Mouse (Mus musculus): ENCODE results near the gene Eif3i. TPM values are rescaled to one million over a fixed set of nuclear protein-coding genes. Genes with fewer than 3 reads are reported as not detected.

The Eif3i gene
- polyA plus RNA-seq, 1 experiment from 2014 or later: 329 TPM

GRCm38 (mm10) chr4:129631867-129632266, 31.4 kb upstream of the Eif3i start:
- Histone ChIP-seq H3K27me3 (replicated peaks; ENCODE audit: control insufficient read depth, insufficient read depth, low read length) (no peaks in the 10 kb centered on the region), H3K27ac (ENCODE audit: low read depth, low read length) (no peak overlapping the region), H3K4me2 (no peak overlapping the region), H3K9ac (ENCODE audit: low read depth, low read length) (no peak overlapping the region), H3K9me3 (ENCODE audit: control insufficient read depth, low read length) (no peaks in the 10 kb centered on the region), H3K36me3 (ENCODE audit: control insufficient read depth, insufficient read depth, low read length) (peaks cover 80% of the 10 kb centered on the region), H3K4me1 (replicated peaks; ENCODE audit: control insufficient read depth, insufficient read depth, low read length) (peaks cover 10% of the 10 kb centered on the region), H3K4me3 (ENCODE audit: low read depth, low read length) (no peak overlapping the region)
- ATAC-seq (replicated peaks; ENCODE audit: low FRiP score): no peak
- no peak for DNase-seq (ENCODE audit: low spot score)
- WGBS: 92% methylated on average over 12 of the region's 12 CpGs

GRCm38 (mm10) chr4:129630944-129631343, 30.5 kb upstream of the Eif3i start:
- WGBS: 90% methylated on average over 4 of the region's 4 CpGs
- DNase-seq (ENCODE audit: low spot score) (no peak), ATAC-seq (replicated peaks; ENCODE audit: low FRiP score) (no peak)

GRCm38 (mm10) chr4:129626035-129626434, 25.6 kb upstream of the Eif3i start:
- H3K4me1 ChIP-seq (replicated peaks; ENCODE audit: control insufficient read depth, insufficient read depth, low read length): peaks cover 22% of the 10 kb centered on the region

More at GRCm38 (mm10) chr4:129630944-129631343, 30.5 kb upstream of the Eif3i start:
- Histone ChIP-seq H3K4me1 (replicated peaks; ENCODE audit: control insufficient read depth, insufficient read depth, low read length) (peaks cover 10% of the 10 kb centered on the region), H3K4me2 (no peak overlapping the region), H3K36me3 (ENCODE audit: control insufficient read depth, insufficient read depth, low read length) (peaks cover 80% of the 10 kb centered on the region), H3K27me3 (replicated peaks; ENCODE audit: control insufficient read depth, insufficient read depth, low read length) (no peaks in the 10 kb centered on the region), H3K9me3 (ENCODE audit: control insufficient read depth, low read length) (no peaks in the 10 kb centered on the region), H3K9ac (ENCODE audit: low read depth, low read length) (no peak overlapping the region), H3K4me3 (ENCODE audit: low read depth, low read length) (no peak overlapping the region), H3K27ac (ENCODE audit: low read depth, low read length) (no peak overlapping the region)

GRCm38 (mm10) chr4:129625496-129625895, 25.0 kb upstream of the Eif3i start:
- DNase-seq (ENCODE audit: low spot score): no peak
- Histone ChIP-seq H3K9me3 (ENCODE audit: control insufficient read depth, low read length) (no peaks in the 10 kb centered on the region), H3K4me2 (peak overlapping the region; percentile 73), H3K9ac (ENCODE audit: low read depth, low read length) (no peak overlapping the region; the same call in 1 of the 2 replicates), H3K27ac (ENCODE audit: low read depth, low read length) (no peak overlapping the region), H3K4me1 (replicated peaks; ENCODE audit: control insufficient read depth, insufficient read depth, low read length) (peaks cover 22% of the 10 kb centered on the region), H3K4me3 (ENCODE audit: low read depth, low read length) (no peak overlapping the region), H3K36me3 (ENCODE audit: control insufficient read depth, insufficient read depth, low read length) (peaks cover 35% of the 10 kb centered on the region), H3K27me3 (replicated peaks; ENCODE audit: control insufficient read depth, insufficient read depth, low read length) (no peaks in the 10 kb centered on the region)
- ATAC-seq (replicated peaks; ENCODE audit: low FRiP score): no peak
- 49% methylated on average over 4 of the region's 4 CpGs for WGBS

More at GRCm38 (mm10) chr4:129626035-129626434, 25.6 kb upstream of the Eif3i start:
- Histone ChIP-seq H3K9ac (ENCODE audit: low read depth, low read length) (no peak overlapping the region), H3K4me3 (ENCODE audit: low read depth, low read length) (no peak overlapping the region), H3K36me3 (ENCODE audit: control insufficient read depth, insufficient read depth, low read length) (peaks cover 40% of the 10 kb centered on the region), H3K27ac (ENCODE audit: low read depth, low read length) (no peak overlapping the region), H3K4me2 (no peak overlapping the region), H3K9me3 (ENCODE audit: control insufficient read depth, low read length) (no peaks in the 10 kb centered on the region), H3K27me3 (replicated peaks; ENCODE audit: control insufficient read depth, insufficient read depth, low read length) (no peaks in the 10 kb centered on the region)
- WGBS: 74% methylated on average over 6 of the region's 6 CpGs
- no peak for DNase-seq (ENCODE audit: low spot score)
- ATAC-seq (replicated peaks; ENCODE audit: low FRiP score): no peak

- peak overlapping the region; percentile 31 for H3K4me3 ChIP-seq (ENCODE audit: low read depth, low read length)
- ATAC-seq (replicated peaks; ENCODE audit: low FRiP score): peak; percentile 26; the same call in 1 of the 2 replicates
- no peaks in the 10 kb centered on the region for H3K9me3 ChIP-seq (ENCODE audit: control insufficient read depth, low read length)
- H3K36me3 ChIP-seq (ENCODE audit: control insufficient read depth, insufficient read depth, low read length): peaks cover 30% of the 10 kb centered on the region
- H3K9ac ChIP-seq (ENCODE audit: low read depth, low read length): peak overlapping the region; percentile 27
- WGBS: 5% methylated on average over 6 of the region's 6 CpGs
- H3K4me2 ChIP-seq: peak overlapping the region; percentile 73
- DNase-seq (ENCODE audit: low spot score): peak; percentile 68
- H3K27ac ChIP-seq (ENCODE audit: low read depth, low read length): peak overlapping the region; percentile 81
- no peaks in the 10 kb centered on the region for H3K27me3 ChIP-seq (replicated peaks; ENCODE audit: control insufficient read depth, insufficient read depth, low read length)
- H3K4me1 ChIP-seq (replicated peaks; ENCODE audit: control insufficient read depth, insufficient read depth, low read length): peaks cover 22% of the 10 kb centered on the region
Observed at GRCm38 (mm10) chr4:129625029-129625370, 24.6 kb upstream of the Eif3i start.

GRCm38 (mm10) chr4:129624281-129625028, 24.0 kb upstream of the Eif3i start:
- DNase-seq (ENCODE audit: low spot score): peak; percentile 79
- peaks cover 26% of the 10 kb centered on the region for H3K36me3 ChIP-seq (ENCODE audit: control insufficient read depth, insufficient read depth, low read length)
- peak overlapping the region; percentile 73 for H3K4me2 ChIP-seq
- H3K4me1 ChIP-seq (replicated peaks; ENCODE audit: control insufficient read depth, insufficient read depth, low read length): peaks cover 22% of the 10 kb centered on the region
- H3K27ac ChIP-seq (ENCODE audit: low read depth, low read length): peak overlapping the region; percentile 81
- under 1% methylated on average over 18 of the region's 18 CpGs for WGBS
- H3K9me3 ChIP-seq (ENCODE audit: control insufficient read depth, low read length): no peaks in the 10 kb centered on the region
- H3K4me3 ChIP-seq (ENCODE audit: low read depth, low read length): peak overlapping the region; percentile 66
- no peaks in the 10 kb centered on the region for H3K27me3 ChIP-seq (replicated peaks; ENCODE audit: control insufficient read depth, insufficient read depth, low read length)
- H3K9ac ChIP-seq (ENCODE audit: low read depth, low read length): peak overlapping the region; percentile 74
- peak; percentile 95 for ATAC-seq (replicated peaks; ENCODE audit: low FRiP score)

GRCm38 (mm10) chr4:129623681-129624091, 23.2 kb upstream of the Eif3i start, which contains the start of gene Ccdc28b:
Ccdc28b (minus strand) TSS chr4:129623947.
- Histone ChIP-seq H3K27ac (ENCODE audit: low read depth, low read length) (peak within 1 kb of the TSS; percentile 81), H3K4me3 (ENCODE audit: low read depth, low read length) (peak within 1 kb of the TSS; percentile 66), H3K36me3 (ENCODE audit: control insufficient read depth, insufficient read depth, low read length) (peaks cover 19% of the 10 kb centered on the region), H3K9me3 (ENCODE audit: control insufficient read depth, low read length) (no peaks in the 10 kb centered on the region), H3K9ac (ENCODE audit: low read depth, low read length) (peak within 1 kb of the TSS; percentile 74), H3K27me3 (replicated peaks; ENCODE audit: control insufficient read depth, insufficient read depth, low read length) (no peaks in the 10 kb centered on the region), H3K4me2 (peak within 1 kb of the TSS; percentile 73), H3K4me1 (replicated peaks; ENCODE audit: control insufficient read depth, insufficient read depth, low read length) (peaks cover 25% of the 10 kb centered on the region)
- peak; percentile 55 for DNase-seq (ENCODE audit: low spot score)
- WGBS: 0% methylated on average over 10 of the region's 10 CpGs
- no peak; the same call in 1 of the 2 replicates for ATAC-seq (replicated peaks; ENCODE audit: low FRiP score)

- ATAC-seq (replicated peaks; ENCODE audit: low FRiP score) (no peak), DNase-seq (ENCODE audit: low spot score) (no peak)
- no peaks in the 10 kb centered on the region for H3K27me3 ChIP-seq (replicated peaks; ENCODE audit: control insufficient read depth, insufficient read depth, low read length)
- peaks cover 25% of the 10 kb centered on the region for H3K4me1 ChIP-seq (replicated peaks; ENCODE audit: control insufficient read depth, insufficient read depth, low read length)
- H3K9ac ChIP-seq (ENCODE audit: low read depth, low read length): peak overlapping the region; percentile 74
- peak overlapping the region; percentile 66 for H3K4me3 ChIP-seq (ENCODE audit: low read depth, low read length)
- 20% methylated on average over 8 of the region's 8 CpGs for WGBS
- H3K4me2 ChIP-seq: peak overlapping the region; percentile 73
- H3K36me3 ChIP-seq (ENCODE audit: control insufficient read depth, insufficient read depth, low read length): peaks cover 12% of the 10 kb centered on the region; the same call in 1 of the 2 replicates
- H3K9me3 ChIP-seq (ENCODE audit: control insufficient read depth, low read length): no peaks in the 10 kb centered on the region
- H3K27ac ChIP-seq (ENCODE audit: low read depth, low read length): peak overlapping the region; percentile 69; the same call in 1 of the 2 replicates
Observed at GRCm38 (mm10) chr4:129622803-129623535, 22.5 kb upstream of the Eif3i start.
